Mouse (Mus musculus) hindbrain, postnatal 0 days (tissue): Measurements from ENCODE around the gene Atad1. TPM values are rescaled to one million over a fixed set of nuclear protein-coding genes. Genes with fewer than 3 reads are reported as not detected.

Source experiments
- ATAC-seq: fragments of 200-750 bp; cut with Nextera tagmentation; 2 replicates; pipeline ENCODE4 v1.8.0; 2017; ENCODE audit warnings: mild to moderate bottlenecking, moderate TSS enrichment, moderate library complexity
- DNase-seq: peaks from one replicate; pipeline ENCODE4 v3.0.0-alpha.2; 2015; ENCODE audit warnings: low spot score
- H3K27ac ChIP-seq: fragments of 300-500 bp; sonication (generic); 2 replicates; pipeline ENCODE4 v1.5.1; 2014; ENCODE audit warnings: mild to moderate bottlenecking
- H3K27me3 ChIP-seq: fragments of 300-500 bp; sonication (generic); 2 replicates; pipeline ENCODE4 v1.6.1; 2014; ENCODE audit warnings: low read length, mixed read lengths; ENCODE audit not compliant: insufficient read depth
- H3K36me3 ChIP-seq: fragments of 300-500 bp; sonication (generic); 2 replicates; pipeline ENCODE4 v1.6.1; 2014; ENCODE audit warnings: low read length, mixed read lengths; ENCODE audit not compliant: insufficient read depth
- H3K4me1 ChIP-seq: fragments of 300-500 bp; sonication (generic); 2 replicates; pipeline ENCODE4 v1.6.1; 2014; ENCODE audit warnings: antibody characterized with exemption, low read length, mixed read lengths; ENCODE audit not compliant: insufficient read depth
- H3K4me2 ChIP-seq: fragments of 300-500 bp; sonication (generic); 2 replicates; pipeline ENCODE4 v1.6.1; 2014; ENCODE audit warnings: low read depth, mild to moderate bottlenecking, low read length, moderate library complexity, mixed read lengths
- H3K4me3 ChIP-seq: fragments of 300-500 bp; sonication (generic); 2 replicates; pipeline ENCODE4 v1.5.1; 2014; ENCODE audit warnings: low read length
- H3K9ac ChIP-seq: fragments of 300-500 bp; sonication (generic); replicated peaks from 2 replicates; pipeline ENCODE4 v1.6.1; 2014; ENCODE audit warnings: mild to moderate bottlenecking, low read length, moderate library complexity, mixed read lengths
- H3K9me3 ChIP-seq: fragments of 300-500 bp; sonication (generic); 2 replicates; pipeline ENCODE4 v1.6.1; 2016; ENCODE audit warnings: low read length, mixed read lengths
- CTCF ChIP-seq: IDR thresholded peaks from 2 replicates; pipeline ENCODE4 v1.5.1; 2016; ENCODE audit warnings: antibody characterized with exemption, control low read depth, low read depth
- WGBS: fragments of 180-500 bp; shearing (Covaris S2); extraction: QIAGEN DNeasy Blood & Tissue Kit; methylation state at CpG from one replicate; pipeline ENCODE4 v1.1.7; 2014; 5-methylcytosine and 5-hydroxymethylcytosine counted together
- polyA plus RNA-seq: library from polyadenylated mRNA; unstranded; fragments of >200 nt; fragmentation: Nextera tagmentation; extraction: Ambion mirVana; gene quantifications from 2 replicates; pipeline ENCODE4 v1.2.1, GENCODE M21; 2015
- total RNA-seq: library from RNA; depleted of rRNA; stranded (reverse); fragments of >200 nt; gene quantifications from 2 replicates; pipeline ENCODE4 v1.2.3, GENCODE M21; 2014; rRNA removed

Atad1 gene
- total and polyA plus RNA-seq, 2 experiments from 2014 or later = 117 to 118 TPM

- no peak overlapping the region for H3K27ac ChIP-seq
- 82% methylated on average over 4 of the region's 4 CpGs for WGBS
- H3K4me2 ChIP-seq = no peak overlapping the region
- no peak overlapping the region for H3K9ac ChIP-seq
- no peaks in the 10 kb centered on the region for H3K4me1 ChIP-seq
- H3K36me3 ChIP-seq = no peaks in the 10 kb centered on the region
- no peak for DNase-seq
- ATAC-seq = no peak
- H3K27me3 ChIP-seq = no peaks in the 10 kb centered on the region
- H3K9me3 ChIP-seq = no peaks in the 10 kb centered on the region
- no peak overlapping the region for H3K4me3 ChIP-seq
- TF ChIP-seq CTCF = no peak
Observed at GRCm38 (mm10) chr19:32627631-32628030, 112.0 kb downstream of the Atad1 start.

- Histone ChIP-seq H3K27ac (no peak overlapping the region), H3K4me3 (no peak overlapping the region), H3K36me3 (no peaks in the 10 kb centered on the region), H3K9ac (no peak overlapping the region), H3K9me3 (no peaks in the 10 kb centered on the region), H3K4me2 (no peak overlapping the region), H3K4me1 (no peaks in the 10 kb centered on the region), H3K27me3 (no peaks in the 10 kb centered on the region)
- TF ChIP-seq CTCF = no peak
- no peak for DNase-seq
- ATAC-seq = no peak
- WGBS = 73% methylated on average over 13 of the region's 13 CpGs
Observed at GRCm38 (mm10) chr19:32626768-32627331, 112.7 kb downstream of the Atad1 start.

- H3K9me3 ChIP-seq = no peaks in the 10 kb centered on the region
- DNase-seq = no peak
Observed at GRCm38 (mm10) chr19:32622142-32622541, 117.4 kb downstream of the Atad1 start.

More at GRCm38 (mm10) chr19:32622142-32622541, 117.4 kb downstream of the Atad1 start:
- no peak overlapping the region for H3K9ac ChIP-seq
- H3K27ac ChIP-seq = no peak overlapping the region
- ATAC-seq = no peak
- TF ChIP-seq CTCF = no peak
- H3K27me3 ChIP-seq = no peaks in the 10 kb centered on the region
- no peak overlapping the region for H3K4me3 ChIP-seq
- H3K36me3 ChIP-seq = no peaks in the 10 kb centered on the region
- 80% methylated on average over 3 of the region's 3 CpGs for WGBS
- no peak overlapping the region for H3K4me2 ChIP-seq
- no peaks in the 10 kb centered on the region for H3K4me1 ChIP-seq

Other genes starting within 250 kb of the Atad1 start
- 6.5 and 7.1 TPM in 2 replicates for gene Papss2, start 144.0 kb downstream of the Atad1 start, total RNA-seq
- 2.0 and 2.7 TPM in 2 replicates for gene Papss2, start 144.0 kb downstream of the Atad1 start, polyA plus RNA-seq
- gene Pten, start 17.7 kb upstream of the Atad1 start, total RNA-seq = 95.9 and 111 TPM in 2 replicates
- 13.3 and 14.7 TPM in 2 replicates for gene Pten, start 17.7 kb upstream of the Atad1 start, polyA plus RNA-seq